Mouse (Mus musculus): Measurements from ENCODE around the gene Olfr559. TPM values are rescaled to one million over a fixed set of nuclear protein-coding genes. Genes with fewer than 3 reads are reported as not detected.

The Olfr559 gene
- polyA plus RNA-seq (2014; fragmentation: Illumina TruSeq; extraction: RNeasy Lipid Tissue Mini Kit (QIAGEN cat#74804); ENCODE audit: low read depth, low replicate concordance) = not detected

GRCm38 (mm10) chr7:102727391-102727790 lies at the start of gene Olfr559:
TSS of gene Olfr559 (minus strand) at chr7:102727491.

DNA sequence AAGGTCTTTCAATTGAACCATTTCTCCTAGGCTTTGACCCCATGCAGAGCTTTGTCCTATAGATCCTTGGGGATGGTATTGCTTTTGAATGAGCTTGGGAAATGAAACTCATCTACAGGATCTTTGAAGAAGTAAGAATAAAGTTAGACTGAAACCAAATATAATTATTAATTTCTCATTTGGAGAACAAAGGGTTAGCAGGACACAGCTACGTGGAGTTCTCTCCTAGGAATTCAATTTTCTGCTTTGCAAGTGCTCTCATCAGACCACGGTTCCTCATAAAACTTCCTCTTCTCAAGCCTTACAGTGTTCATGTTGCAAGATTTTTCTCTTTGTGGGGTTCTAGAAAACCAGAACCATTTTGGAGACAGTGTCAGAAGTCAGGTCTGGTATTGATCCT lies 43.6 kb upstream of the Olfr559 start, which contains the start of gene Olfr561:
Gene Olfr561 (plus strand): TSS at position 301 of the 400 bp plus-strand sequence.

DNA sequence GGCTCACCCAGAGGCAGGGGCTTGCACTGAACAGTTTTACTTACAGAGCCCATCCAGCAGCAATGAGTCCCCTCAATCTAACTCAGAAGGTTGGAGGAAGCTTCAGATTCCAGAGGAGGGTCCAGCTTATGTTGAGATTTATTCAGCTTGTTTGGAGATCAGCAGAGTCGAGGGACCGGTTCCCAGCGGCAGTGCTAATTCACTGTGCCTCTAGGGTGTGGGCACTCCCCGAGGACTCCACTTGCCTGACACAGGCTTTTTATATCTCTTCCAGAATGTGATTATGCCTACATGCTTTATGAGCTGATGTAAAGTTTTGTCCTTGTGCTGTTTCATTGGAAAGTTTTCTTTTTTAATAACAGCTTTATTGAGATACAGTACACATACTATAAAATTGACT lies 32.0 kb upstream of the Olfr559 start, which contains the start of the genes Olfr560 and Olfr78:
Gene Olfr560 (minus strand): TSS at position 101 of the 400 bp plus-strand sequence.
Gene Olfr78 (minus strand): TSS at position 206 of the 400 bp plus-strand sequence.

GRCm38 (mm10) chr7:102718970-102719369 lies 8.3 kb downstream of the Olfr559 start, which contains the start of gene Olfr33:
TSS of gene Olfr33 (minus strand) at chr7:102719070.

DNA sequence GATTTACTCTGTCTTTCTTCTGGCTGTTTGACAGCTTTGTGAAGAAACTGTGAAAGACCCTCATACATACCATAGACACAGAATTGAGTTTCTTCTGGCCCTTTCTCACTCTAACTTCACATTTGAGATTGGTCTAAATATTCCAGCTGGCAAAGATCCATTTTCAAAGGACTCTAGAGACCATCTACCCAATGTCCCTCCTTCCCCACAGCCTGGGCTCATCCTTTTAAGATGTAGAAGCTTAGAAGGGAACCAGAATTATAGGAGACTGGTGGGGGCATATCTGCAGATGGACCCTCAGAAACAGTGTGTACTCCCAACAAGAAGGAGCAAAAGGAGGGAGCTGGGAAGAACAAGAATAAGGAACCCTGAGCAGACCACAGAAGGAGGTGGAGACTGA lies 25.4 kb downstream of the Olfr559 start, which contains the start of gene Olfr558:
Gene Olfr558 (plus strand): TSS at position 301 of the 400 bp plus-strand sequence.

GRCm38 (mm10) chr7:102695358-102696125 lies 31.7 kb downstream of the Olfr559 start, which contains the start of gene Olfr557:
TSS of gene Olfr557 (plus strand) at chr7:102695910.

GRCm38 (mm10) chr7:102686944-102687501 lies 40.3 kb downstream of the Olfr559 start, which contains the start of gene Trim68:
TSS of gene Trim68 (minus strand) at chr7:102687327.

Other genes starting within 250 kb of the Olfr559 start
- not detected for gene Olfr543, start 245.8 kb downstream of the Olfr559 start, polyA plus RNA-seq (2014; fragmentation: Illumina TruSeq; extraction: RNeasy Lipid Tissue Mini Kit (QIAGEN cat#74804); ENCODE audit: low read depth, low replicate concordance)
- gene Olfr544, start 239.2 kb downstream of the Olfr559 start, polyA plus RNA-seq (2014; fragmentation: Illumina TruSeq; extraction: RNeasy Lipid Tissue Mini Kit (QIAGEN cat#74804); ENCODE audit: low read depth, low replicate concordance) = not detected
- gene Olfr545, start 227.9 kb downstream of the Olfr559 start, polyA plus RNA-seq (2014; fragmentation: Illumina TruSeq; extraction: RNeasy Lipid Tissue Mini Kit (QIAGEN cat#74804); ENCODE audit: low read depth, low replicate concordance) = not detected
- gene Olfr547, start 192.7 kb downstream of the Olfr559 start, polyA plus RNA-seq (2014; fragmentation: Illumina TruSeq; extraction: RNeasy Lipid Tissue Mini Kit (QIAGEN cat#74804); ENCODE audit: low read depth, low replicate concordance) = not detected
- not detected for gene Olfr548-ps1, start 186.6 kb downstream of the Olfr559 start, polyA plus RNA-seq (2014; fragmentation: Illumina TruSeq; extraction: RNeasy Lipid Tissue Mini Kit (QIAGEN cat#74804); ENCODE audit: low read depth, low replicate concordance)
- not detected for gene Olfr549, start 177.6 kb downstream of the Olfr559 start, polyA plus RNA-seq (2014; fragmentation: Illumina TruSeq; extraction: RNeasy Lipid Tissue Mini Kit (QIAGEN cat#74804); ENCODE audit: low read depth, low replicate concordance)
- gene Trim21, start 162.0 kb downstream of the Olfr559 start, polyA plus RNA-seq (2014; fragmentation: Illumina TruSeq; extraction: RNeasy Lipid Tissue Mini Kit (QIAGEN cat#74804); ENCODE audit: low read depth, low replicate concordance) = 18.4 TPM
- not detected for gene Olfr550, start 156.0 kb downstream of the Olfr559 start, polyA plus RNA-seq (2014; fragmentation: Illumina TruSeq; extraction: RNeasy Lipid Tissue Mini Kit (QIAGEN cat#74804); ENCODE audit: low read depth, low replicate concordance)
- gene Olfr551, start 135.6 kb downstream of the Olfr559 start, polyA plus RNA-seq (2014; fragmentation: Illumina TruSeq; extraction: RNeasy Lipid Tissue Mini Kit (QIAGEN cat#74804); ENCODE audit: low read depth, low replicate concordance) = not detected
- not detected for gene Olfr552, start 129.7 kb downstream of the Olfr559 start, polyA plus RNA-seq (2014; fragmentation: Illumina TruSeq; extraction: RNeasy Lipid Tissue Mini Kit (QIAGEN cat#74804); ENCODE audit: low read depth, low replicate concordance)
- gene Olfr553, start 109.3 kb downstream of the Olfr559 start, polyA plus RNA-seq (2014; fragmentation: Illumina TruSeq; extraction: RNeasy Lipid Tissue Mini Kit (QIAGEN cat#74804); ENCODE audit: low read depth, low replicate concordance) = not detected
- not detected for gene Olfr554, start 89.1 kb downstream of the Olfr559 start, polyA plus RNA-seq (2014; fragmentation: Illumina TruSeq; extraction: RNeasy Lipid Tissue Mini Kit (QIAGEN cat#74804); ENCODE audit: low read depth, low replicate concordance)
- gene Olfr555, start 68.7 kb downstream of the Olfr559 start, polyA plus RNA-seq (2014; fragmentation: Illumina TruSeq; extraction: RNeasy Lipid Tissue Mini Kit (QIAGEN cat#74804); ENCODE audit: low read depth, low replicate concordance) = not detected
- gene Olfr556, start 62.6 kb downstream of the Olfr559 start, polyA plus RNA-seq (2014; fragmentation: Illumina TruSeq; extraction: RNeasy Lipid Tissue Mini Kit (QIAGEN cat#74804); ENCODE audit: low read depth, low replicate concordance) = not detected
- 12.6 TPM for gene Trim68, start 40.2 kb downstream of the Olfr559 start, polyA plus RNA-seq (2014; fragmentation: Illumina TruSeq; extraction: RNeasy Lipid Tissue Mini Kit (QIAGEN cat#74804); ENCODE audit: low read depth, low replicate concordance)
- not detected for gene Olfr557, start 31.6 kb downstream of the Olfr559 start, polyA plus RNA-seq (2014; fragmentation: Illumina TruSeq; extraction: RNeasy Lipid Tissue Mini Kit (QIAGEN cat#74804); ENCODE audit: low read depth, low replicate concordance)
- gene Olfr558, start 25.3 kb downstream of the Olfr559 start, polyA plus RNA-seq (2014; fragmentation: Illumina TruSeq; extraction: RNeasy Lipid Tissue Mini Kit (QIAGEN cat#74804); ENCODE audit: low read depth, low replicate concordance) = 5.8 TPM
- gene Olfr33, start 8.4 kb downstream of the Olfr559 start, polyA plus RNA-seq (2014; fragmentation: Illumina TruSeq; extraction: RNeasy Lipid Tissue Mini Kit (QIAGEN cat#74804); ENCODE audit: low read depth, low replicate concordance) = not detected
- gene Olfr560, start 31.9 kb upstream of the Olfr559 start, polyA plus RNA-seq (2014; fragmentation: Illumina TruSeq; extraction: RNeasy Lipid Tissue Mini Kit (QIAGEN cat#74804); ENCODE audit: low read depth, low replicate concordance) = 2.3 TPM
- gene Olfr78, start 32.0 kb upstream of the Olfr559 start, polyA plus RNA-seq (2014; fragmentation: Illumina TruSeq; extraction: RNeasy Lipid Tissue Mini Kit (QIAGEN cat#74804); ENCODE audit: low read depth, low replicate concordance) = 25.4 TPM
- not detected for gene Olfr561, start 43.7 kb upstream of the Olfr559 start, polyA plus RNA-seq (2014; fragmentation: Illumina TruSeq; extraction: RNeasy Lipid Tissue Mini Kit (QIAGEN cat#74804); ENCODE audit: low read depth, low replicate concordance)
- not detected for gene Olfr564, start 76.0 kb upstream of the Olfr559 start, polyA plus RNA-seq (2014; fragmentation: Illumina TruSeq; extraction: RNeasy Lipid Tissue Mini Kit (QIAGEN cat#74804); ENCODE audit: low read depth, low replicate concordance)
- gene Olfr566, start 131.3 kb upstream of the Olfr559 start, polyA plus RNA-seq (2014; fragmentation: Illumina TruSeq; extraction: RNeasy Lipid Tissue Mini Kit (QIAGEN cat#74804); ENCODE audit: low read depth, low replicate concordance) = not detected
- not detected for gene Olfr568, start 149.6 kb upstream of the Olfr559 start, polyA plus RNA-seq (2014; fragmentation: Illumina TruSeq; extraction: RNeasy Lipid Tissue Mini Kit (QIAGEN cat#74804); ENCODE audit: low read depth, low replicate concordance)
- gene Olfr569, start 163.4 kb upstream of the Olfr559 start, polyA plus RNA-seq (2014; fragmentation: Illumina TruSeq; extraction: RNeasy Lipid Tissue Mini Kit (QIAGEN cat#74804); ENCODE audit: low read depth, low replicate concordance) = not detected
- gene Olfr570, start 167.1 kb upstream of the Olfr559 start, polyA plus RNA-seq (2014; fragmentation: Illumina TruSeq; extraction: RNeasy Lipid Tissue Mini Kit (QIAGEN cat#74804); ENCODE audit: low read depth, low replicate concordance) = not detected
- gene Olfr571, start 190.0 kb upstream of the Olfr559 start, polyA plus RNA-seq (2014; fragmentation: Illumina TruSeq; extraction: RNeasy Lipid Tissue Mini Kit (QIAGEN cat#74804); ENCODE audit: low read depth, low replicate concordance) = not detected
- gene Olfr572, start 196.9 kb upstream of the Olfr559 start, polyA plus RNA-seq (2014; fragmentation: Illumina TruSeq; extraction: RNeasy Lipid Tissue Mini Kit (QIAGEN cat#74804); ENCODE audit: low read depth, low replicate concordance) = not detected
- gene Olfr573-ps1, start 215.1 kb upstream of the Olfr559 start, polyA plus RNA-seq (2014; fragmentation: Illumina TruSeq; extraction: RNeasy Lipid Tissue Mini Kit (QIAGEN cat#74804); ENCODE audit: low read depth, low replicate concordance) = not detected
- gene Olfr574, start 221.0 kb upstream of the Olfr559 start, polyA plus RNA-seq (2014; fragmentation: Illumina TruSeq; extraction: RNeasy Lipid Tissue Mini Kit (QIAGEN cat#74804); ENCODE audit: low read depth, low replicate concordance) = not detected
- gene Olfr575, start 231.3 kb upstream of the Olfr559 start, polyA plus RNA-seq (2014; fragmentation: Illumina TruSeq; extraction: RNeasy Lipid Tissue Mini Kit (QIAGEN cat#74804); ENCODE audit: low read depth, low replicate concordance) = not detected
- not detected for gene Olfr576, start 235.2 kb upstream of the Olfr559 start, polyA plus RNA-seq (2014; fragmentation: Illumina TruSeq; extraction: RNeasy Lipid Tissue Mini Kit (QIAGEN cat#74804); ENCODE audit: low read depth, low replicate concordance)
- gene Olfr577, start 248.5 kb upstream of the Olfr559 start, polyA plus RNA-seq (2014; fragmentation: Illumina TruSeq; extraction: RNeasy Lipid Tissue Mini Kit (QIAGEN cat#74804); ENCODE audit: low read depth, low replicate concordance) = not detected